Mouse (Mus musculus) thymus, adult 2 months (tissue): ENCODE data around the gene Lrrc28.

ENCODE experiments used
- CTCF ChIP-seq: fragments of 200-500 bp; IDR thresholded peaks from 2 replicates; pipeline ENCODE4 v1.5.1; 2012; ENCODE audit warnings: mild to moderate bottlenecking, control low read depth, low read length, moderate library complexity, borderline replicate concordance; ENCODE audit not compliant: control insufficient read depth, poor library complexity, insufficient read depth; ENCODE audit errors: extremely low read depth
- POLR2A ChIP-seq: fragments of 200-500 bp; IDR thresholded peaks from 2 replicates; pipeline ENCODE4 v1.6.1; 2012; ENCODE audit warnings: mild to moderate bottlenecking, low read length, control low read depth, moderate library complexity; ENCODE audit not compliant: control insufficient read depth, poor library complexity, insufficient read depth; ENCODE audit errors: extremely low read depth

- TF ChIP-seq POLR2A = no peak
- no peak for TF ChIP-seq CTCF
These were observed 101.4 kb downstream of the Lrrc28 start for GRCm38 (mm10) chr7:67543641-67544040.
